Mouse (Mus musculus) testis, adult 2 months (tissue): ENCODE results near the gene Trak2.

Experiments
- CTCF ChIP-seq: fragments of 200-500 bp; IDR thresholded peaks from 2 replicates; pipeline ENCODE4 v1.5.1; 2012; ENCODE audit warnings: low read depth, mild to moderate bottlenecking, inconsistent platforms, low read length, moderate library complexity; ENCODE audit not compliant: control insufficient read depth, insufficient read depth, insufficient replicate concordance
- POLR2A ChIP-seq: fragments of 200-500 bp; IDR thresholded peaks from 2 replicates; pipeline ENCODE4 v1.6.1; 2012; ENCODE audit warnings: low read depth, mild to moderate bottlenecking, inconsistent platforms, low read length, moderate library complexity; ENCODE audit not compliant: control insufficient read depth

- TF ChIP-seq CTCF, result no peak
- no peak for TF ChIP-seq POLR2A
Measured at GRCm38 (mm10) chr1:58962418-58962817, 10.8 kb downstream of the Trak2 start.
